Mouse (Mus musculus) heart, postnatal 25 days (tissue): ENCODE results near the gene Vstm5. TPM values are rescaled to one million over a fixed set of nuclear protein-coding genes. Genes with fewer than 3 reads are reported as not detected.
"Not testable (repeated sequence)": the region's sequence is repeated elsewhere in the genome, so short reads cannot be mapped to it uniquely, and the experiment has no call there.

Source experiments
- DNase-seq: peaks from one replicate; pipeline ENCODE4 v3.0.0; 2022; ENCODE audit warnings: low spot score
- intact Hi-C: fragments of 180-260 bp; cut with DNase I; formaldehyde crosslinking; loops from one replicate; pipeline ENCODE4 v1.15.1; 2025
- total RNA-seq, 2 experiments: library from RNA; stranded (reverse); gene quantifications; 2 replicates each; pipeline ENCODE4 v1.2.3; 2021

Vstm5 gene
- total RNA-seq, 2 experiments from 2014 or later, result 0.21 to 0.59 TPM

- no peak for DNase-seq
- intact Hi-C loops, result no loop called here
Observed at GRCm38 (mm10) chr9:15254501-15254900, 15.7 kb downstream of the Vstm5 start.

- intact Hi-C loops, result no loop called here
- no peak for DNase-seq
Observed at GRCm38 (mm10) chr9:15256214-15256613, 17.4 kb downstream of the Vstm5 start.

- intact Hi-C loops, result no loop called here
- DNase-seq, result no peak
Observed at GRCm38 (mm10) chr9:15261980-15262379, 23.1 kb downstream of the Vstm5 start.

GRCm38 (mm10) chr9:15263487-15263886 lies 24.6 kb downstream of the Vstm5 start:
- DNase-seq, result no peak
- intact Hi-C loops, result no loop called here

- intact Hi-C loops, result loop anchor here (5.0 to 10.0 kb wide), 2 partner anchors 33 to 769 kb away; partner anchors contain the start of genes 4931406C07Rik, Cwc15, Kdm4d and Taf1d
- no peak for DNase-seq
Observed at GRCm38 (mm10) chr9:15273981-15274380, 35.1 kb downstream of the Vstm5 start.

- no peak for DNase-seq
- intact Hi-C loops, result loop anchor here (10.0 kb wide), 1 partner anchor 772 kb away; the partner anchor contains the start of genes Cwc15 and Kdm4d
Observed at GRCm38 (mm10) chr9:15276855-15277254, 38.0 kb downstream of the Vstm5 start.

- intact Hi-C loops, result loop anchor here (10.0 kb wide), 1 partner anchor 774 kb away; the partner anchor contains the start of genes Cwc15 and Kdm4d
- DNase-seq, result no peak
Observed at GRCm38 (mm10) chr9:15278343-15278742, 39.5 kb downstream of the Vstm5 start.

- DNase-seq, result no peak
- intact Hi-C loops, result loop anchor here (10.0 kb wide), 1 partner anchor 774 kb away; the partner anchor contains the start of genes Cwc15 and Kdm4d
Observed at GRCm38 (mm10) chr9:15279139-15279648, 40.3 kb downstream of the Vstm5 start.

- peak; percentile 86 for DNase-seq
- intact Hi-C loops, result loop anchor here (2.0 to 10.0 kb wide), 2 partner anchors 29 to 775 kb away; partner anchors contain the start of genes Cwc15 and Kdm4d
Observed at GRCm38 (mm10) chr9:15279649-15280490, 41.0 kb downstream of the Vstm5 start, which contains the start of gene Med17. Gene Med17, minus strand, starts transcription at chr9:15279931.

GRCm38 (mm10) chr9:15280491-15280879 lies 41.6 kb downstream of the Vstm5 start:
- DNase-seq, result no peak
- intact Hi-C loops, result loop anchor here (2.0 kb wide), 1 partner anchor 28 kb away; no protein-coding TSS in a partner anchor

GRCm38 (mm10) chr9:15285443-15285842 lies 46.6 kb downstream of the Vstm5 start:
- intact Hi-C loops, result no loop called here
- DNase-seq, result no peak

GRCm38 (mm10) chr9:15287846-15288245 lies 49.0 kb downstream of the Vstm5 start:
- intact Hi-C loops, result no loop called here

GRCm38 (mm10) chr9:15288402-15288801 lies 49.6 kb downstream of the Vstm5 start:
- intact Hi-C loops, result no loop called here
- DNase-seq, result no peak

More at GRCm38 (mm10) chr9:15287846-15288245, 49.0 kb downstream of the Vstm5 start:
- DNase-seq, result no peak

- intact Hi-C loops, result no loop called here
- DNase-seq, result no peak
Observed at GRCm38 (mm10) chr9:15289251-15289650, 50.4 kb downstream of the Vstm5 start.

- intact Hi-C loops, result no loop called here
Observed at GRCm38 (mm10) chr9:15297112-15297511, 58.3 kb downstream of the Vstm5 start.

GRCm38 (mm10) chr9:15298451-15298850 lies 59.6 kb downstream of the Vstm5 start:
- DNase-seq, result no peak
- intact Hi-C loops, result no loop called here

More at GRCm38 (mm10) chr9:15297112-15297511, 58.3 kb downstream of the Vstm5 start:
- no peak for DNase-seq

- DNase-seq, result no peak
Observed at GRCm38 (mm10) chr9:15300056-15300455, 61.2 kb downstream of the Vstm5 start.

GRCm38 (mm10) chr9:15301399-15301798 lies 62.6 kb downstream of the Vstm5 start:
- DNase-seq, result peak; percentile 14
- intact Hi-C loops, result no loop called here

More at GRCm38 (mm10) chr9:15300056-15300455, 61.2 kb downstream of the Vstm5 start:
- intact Hi-C loops, result no loop called here

GRCm38 (mm10) chr9:15302006-15302405 lies 63.2 kb downstream of the Vstm5 start:
- intact Hi-C loops, DNase-seq: not testable (repeated sequence)

GRCm38 (mm10) chr9:15302881-15303280 lies 64.0 kb downstream of the Vstm5 start:
- intact Hi-C loops, result no loop called here
- DNase-seq, result no peak
